Mouse (Mus musculus) right cerebral cortex, adult 2 months (tissue): ENCODE measurements at regions not wholly inside any gene's neighbourhood (a gene's known extent, or its start where the extent isn't known, plus 50 kb on each side); places are given as distances from the start of the nearest gene placed in this dataset.

Source experiments
- DNase-seq, 2 experiments: peaks; one replicate each; pipeline ENCODE4 v3.0.0; 2021 to 2022; ENCODE audit warnings: low spot score in 2 of 2

GRCm38 (mm10) chr15:14418532-14418931 lies 1245.1 kb upstream of the Cdh6 start:
- DNase-seq = peak; percentile 28 to 68

GRCm38 (mm10) chr15:14385347-14385746 lies 1211.9 kb upstream of the Cdh6 start:
- peak; percentile 2 to 6 for DNase-seq

GRCm38 (mm10) chr15:14378340-14378739 lies 1204.9 kb upstream of the Cdh6 start:
- no peak for DNase-seq
